Mouse (Mus musculus) erythroblast, embryonic 14.5 days (primary cell): Measurements from ENCODE around the gene Zfp644.

Source experiments
- GATA1 ChIP-seq: IDR thresholded peaks from 2 replicates; pipeline ENCODE4 v1.6.1; 2012; ENCODE audit warnings: low read length, inconsistent platforms, mixed read lengths
- TAL1 ChIP-seq: IDR thresholded peaks from 3 replicates; pipeline ENCODE4 v1.6.1; 2012; ENCODE audit warnings: low read length, inconsistent platforms, mixed read lengths

GRCm38 (mm10) chr5:106694683-106695082 lies 2.4 kb downstream of the Zfp644 start:
- TF ChIP-seq TAL1 (no peak), GATA1 (no peak)
